Mouse (Mus musculus) 3T3-L1 (cell line): ENCODE measurements around the gene Vav2.

Experiments
- DNase-seq: peaks from one replicate; pipeline ENCODE4 v3.0.0-alpha.2; 2015; ENCODE audit warnings: low read depth, low spot score

The Vav2 gene

GRCm38 (mm10) chr2:27321431-27321875 is 105.4 kb downstream of the Vav2 start:
- DNase-seq, result no peak

DNA sequence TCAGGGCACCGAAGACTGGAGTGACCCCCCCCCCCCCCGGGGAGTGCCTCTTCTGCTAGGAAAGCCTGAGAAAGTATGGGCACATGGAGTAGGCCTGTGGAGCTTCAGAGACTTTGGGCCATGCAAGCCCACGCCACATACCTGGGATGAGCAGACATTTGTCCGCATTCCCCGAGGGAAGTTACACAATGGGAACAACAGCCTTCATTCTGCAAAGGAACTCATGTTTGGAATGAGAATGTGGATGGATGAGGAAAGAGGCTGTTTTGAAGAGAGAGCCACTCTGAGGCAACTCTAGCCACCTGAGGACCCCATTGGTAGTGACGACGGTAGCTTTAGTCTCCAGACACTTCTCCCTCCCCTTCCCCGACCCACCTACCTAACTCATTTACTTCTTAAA is 106.0 kb downstream of the Vav2 start:
- no peak for DNase-seq

- DNase-seq, result peak; percentile 17
Observed at GRCm38 (mm10) chr2:27318606-27319005, 108.2 kb downstream of the Vav2 start.

- DNase-seq, result peak; percentile 58
Observed at GRCm38 (mm10) chr2:27318197-27318596, 108.6 kb downstream of the Vav2 start.

DNA sequence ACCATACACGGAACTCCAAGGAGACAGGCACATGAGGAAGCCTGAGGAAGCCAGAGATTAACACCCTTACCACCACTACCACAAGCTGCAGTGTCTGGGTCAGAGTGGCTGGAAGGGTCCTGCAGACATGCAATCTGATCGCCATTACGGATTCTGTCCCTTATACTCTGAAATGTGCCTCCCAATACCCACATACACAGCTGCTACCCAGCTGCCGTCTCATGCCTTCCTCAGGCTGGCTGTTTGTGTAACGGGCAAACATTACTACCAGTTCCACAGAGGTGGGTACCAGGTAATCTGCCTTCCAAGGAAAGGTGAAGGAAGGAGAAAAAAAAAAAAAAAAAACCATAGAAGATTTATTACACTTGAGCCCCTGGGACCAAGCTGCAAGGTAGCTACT is 110.7 kb downstream of the Vav2 start:
- DNase-seq, result no peak

- DNase-seq, result no peak
Observed at GRCm38 (mm10) chr2:27314269-27314668, 112.6 kb downstream of the Vav2 start.

DNA sequence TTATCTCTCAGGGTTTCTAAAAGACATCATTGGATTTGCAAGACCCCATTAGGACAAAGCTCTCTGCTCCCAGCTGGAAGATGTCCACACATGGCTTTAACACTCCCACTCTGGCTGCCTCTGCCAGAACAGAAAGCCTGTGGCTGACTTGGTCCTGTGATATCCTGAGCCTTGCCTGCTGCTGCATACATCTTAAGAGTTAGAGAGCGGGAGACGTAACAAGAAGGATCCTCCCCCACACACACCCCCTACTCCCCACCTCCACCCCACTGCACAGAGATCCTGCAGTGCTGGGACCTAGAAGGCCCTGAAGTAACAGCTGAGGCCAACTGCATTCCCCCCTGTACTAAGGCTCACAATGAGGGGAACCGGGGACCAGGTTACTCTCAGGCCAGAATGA is 114.3 kb downstream of the Vav2 start:
- DNase-seq, result no peak

GRCm38 (mm10) chr2:27311606-27312005 is 115.2 kb downstream of the Vav2 start:
- DNase-seq, result no peak

- DNase-seq, result no peak
Observed at GRCm38 (mm10) chr2:27310908-27311307, 115.9 kb downstream of the Vav2 start.

DNA sequence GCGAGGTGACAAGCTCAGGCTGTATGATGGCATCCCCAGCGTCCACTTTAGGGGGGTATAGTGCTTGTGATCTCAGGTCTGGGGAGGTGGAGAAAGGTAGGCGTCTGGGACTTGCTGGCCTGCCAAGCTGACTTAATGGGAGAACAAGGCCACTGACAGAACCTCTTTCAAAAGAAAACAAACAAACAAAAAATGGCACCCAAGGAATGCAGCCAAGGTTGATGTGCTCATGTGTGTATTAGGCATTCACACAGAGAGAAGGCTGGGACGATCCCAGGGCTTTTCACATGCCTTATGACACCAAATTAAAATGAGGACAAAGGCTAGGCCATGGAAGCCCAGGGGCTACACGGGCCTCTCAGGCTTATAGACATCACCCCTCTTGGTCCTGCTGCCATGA is 116.6 kb downstream of the Vav2 start:
- DNase-seq, result no peak

GRCm38 (mm10) chr2:27306628-27307027 is 120.2 kb downstream of the Vav2 start:
- no peak for DNase-seq

DNA sequence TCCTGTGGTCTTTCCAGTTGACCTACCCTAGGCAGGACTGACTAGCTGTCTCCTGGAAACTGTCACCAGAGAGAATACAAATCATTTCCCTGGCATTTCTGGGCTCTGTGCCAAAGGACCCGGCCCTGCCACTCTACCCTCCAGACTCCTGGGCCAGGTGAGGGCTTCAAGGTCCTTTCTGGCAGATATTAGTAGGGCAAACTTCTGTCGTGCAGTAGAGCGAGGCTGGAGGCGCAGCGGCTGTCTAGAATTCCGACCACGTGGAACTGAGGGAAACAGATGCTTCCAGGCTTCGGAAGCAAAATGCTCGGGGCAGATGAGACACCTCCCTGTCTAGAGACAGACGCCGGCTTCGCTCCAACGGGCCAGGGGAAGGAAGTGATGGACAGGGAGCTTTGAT is 122.1 kb downstream of the Vav2 start:
- DNase-seq, result peak; percentile 14

- no peak for DNase-seq
Observed at GRCm38 (mm10) chr2:27304074-27304473, 122.8 kb downstream of the Vav2 start.

GRCm38 (mm10) chr2:27301444-27302111 is 125.3 kb downstream of the Vav2 start:
- DNase-seq, result no peak

DNA sequence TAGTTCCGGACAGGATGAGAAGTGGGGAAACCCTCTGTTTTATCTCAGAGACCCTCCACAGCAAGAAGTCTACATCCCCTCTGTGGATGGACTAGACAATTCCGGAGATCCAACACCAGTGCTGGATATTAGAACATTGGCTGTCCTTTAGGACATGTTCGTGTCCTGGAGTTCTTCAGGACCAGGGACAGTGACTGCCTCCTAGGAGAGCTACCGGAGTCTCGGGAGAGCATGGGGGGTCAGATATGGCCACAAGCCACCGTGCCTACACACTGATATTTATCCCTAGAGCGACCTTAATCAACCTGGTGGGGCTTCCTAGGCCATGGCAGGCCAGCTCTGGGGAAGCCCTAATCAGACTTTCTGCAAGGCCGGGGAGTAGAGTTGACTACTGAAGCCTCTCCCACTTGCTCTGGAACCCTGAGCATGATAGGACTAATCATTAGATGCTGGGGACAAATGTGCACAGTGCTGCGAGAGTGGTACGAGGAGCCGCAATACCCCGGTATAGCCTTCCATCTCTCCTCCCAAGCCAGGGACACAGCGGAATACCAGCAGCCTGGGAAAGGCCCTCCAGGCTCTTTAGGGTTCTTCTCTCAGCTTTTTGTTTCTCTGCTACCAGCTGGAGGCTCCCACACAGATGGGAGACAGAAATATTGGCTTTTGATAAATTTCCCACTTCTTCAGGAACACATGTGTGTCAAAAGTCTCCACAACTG is 125.9 kb downstream of the Vav2 start:
- DNase-seq, result no peak

DNA sequence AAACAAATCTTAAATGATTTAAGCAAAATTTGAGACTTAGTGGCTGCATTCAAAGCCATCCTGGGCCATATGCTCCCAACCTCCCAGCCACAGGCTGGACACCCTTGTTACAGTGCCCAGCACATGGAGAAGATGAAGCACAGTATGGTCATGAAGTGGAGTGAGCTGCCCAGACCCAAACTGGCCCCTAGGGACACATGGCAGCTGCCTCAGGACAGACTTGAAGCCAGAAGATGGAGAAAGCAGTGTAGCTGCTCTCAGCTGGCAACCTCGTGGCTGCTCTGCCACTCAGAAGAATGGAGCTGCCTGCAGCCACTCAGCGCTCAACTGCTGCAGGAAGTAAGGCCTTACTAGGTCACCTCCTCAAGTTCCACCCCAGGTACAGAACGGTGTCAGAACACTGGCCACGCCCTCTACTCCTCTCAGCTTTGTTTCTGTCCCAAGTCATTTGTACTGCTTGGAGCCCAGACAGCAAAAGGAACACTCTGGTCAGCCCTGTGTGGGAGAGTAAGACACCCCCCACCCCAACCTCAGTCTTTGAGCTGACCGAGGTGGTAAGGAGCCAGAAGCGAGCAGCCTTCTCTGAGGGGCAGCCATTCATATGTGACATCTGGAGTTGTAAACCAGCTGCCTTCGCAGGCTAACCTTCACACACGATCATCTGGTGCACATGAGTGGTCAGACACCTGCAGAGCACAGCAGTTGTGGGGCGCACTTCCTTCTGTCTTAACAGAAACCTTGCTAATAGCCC is 130.0 kb downstream of the Vav2 start:
- no peak for DNase-seq

DNA sequence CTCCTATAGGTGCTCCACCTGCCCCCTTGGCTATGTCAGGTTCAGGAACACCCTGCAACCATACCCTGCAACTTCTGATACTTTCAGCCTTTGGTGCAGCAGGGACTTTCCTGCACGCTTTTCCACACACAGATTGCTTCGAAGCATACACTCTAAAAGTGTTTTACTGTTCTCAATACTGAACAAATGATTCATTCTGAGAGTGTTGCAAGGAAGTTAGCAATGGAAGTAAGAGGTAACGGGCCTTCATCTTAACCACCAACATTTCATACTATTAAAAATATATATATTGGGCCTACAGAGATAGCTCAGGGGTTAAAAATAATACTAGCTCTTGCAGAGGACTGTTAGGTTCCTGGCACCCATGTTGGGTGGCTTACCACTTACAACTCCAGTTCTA is 132.1 kb downstream of the Vav2 start:
- no peak for DNase-seq

- DNase-seq, result peak; percentile 93
Observed at GRCm38 (mm10) chr2:27289019-27289418, 137.8 kb downstream of the Vav2 start.

DNA sequence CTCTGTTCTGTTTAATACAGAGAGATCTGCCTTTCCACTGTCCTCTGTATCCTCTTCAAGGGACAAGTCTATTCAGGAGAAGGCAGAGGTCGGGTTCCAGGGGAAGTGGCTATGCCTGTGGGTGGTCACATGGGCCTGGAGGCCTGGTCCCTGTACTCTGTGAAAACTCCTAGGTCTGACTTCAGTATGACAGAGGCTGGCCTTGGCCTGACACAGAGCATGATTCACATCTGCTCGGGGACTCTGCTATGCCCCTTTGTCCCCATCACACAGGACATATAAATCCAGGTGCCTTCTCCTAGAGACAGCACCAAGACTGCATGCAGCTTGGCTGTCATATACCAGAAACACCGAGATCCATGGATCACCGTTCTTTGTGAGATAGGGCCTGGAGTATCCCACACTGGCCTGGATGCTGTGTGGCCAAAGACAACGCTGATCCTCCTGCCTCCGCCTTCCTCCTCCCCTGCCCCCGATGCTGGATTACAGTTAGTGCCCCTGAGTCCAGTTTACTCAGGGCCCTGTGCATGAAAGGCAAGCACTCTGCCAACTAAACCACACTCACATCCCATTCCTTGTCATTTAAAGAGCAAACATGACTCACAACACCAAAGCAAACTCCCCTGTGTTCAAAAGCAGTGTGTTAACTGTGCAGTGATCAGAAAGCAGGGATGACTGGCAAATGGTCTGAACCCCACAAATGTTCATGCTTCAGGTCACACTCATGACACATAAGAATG is 139.7 kb downstream of the Vav2 start:
- peak; percentile 65 for DNase-seq

DNA sequence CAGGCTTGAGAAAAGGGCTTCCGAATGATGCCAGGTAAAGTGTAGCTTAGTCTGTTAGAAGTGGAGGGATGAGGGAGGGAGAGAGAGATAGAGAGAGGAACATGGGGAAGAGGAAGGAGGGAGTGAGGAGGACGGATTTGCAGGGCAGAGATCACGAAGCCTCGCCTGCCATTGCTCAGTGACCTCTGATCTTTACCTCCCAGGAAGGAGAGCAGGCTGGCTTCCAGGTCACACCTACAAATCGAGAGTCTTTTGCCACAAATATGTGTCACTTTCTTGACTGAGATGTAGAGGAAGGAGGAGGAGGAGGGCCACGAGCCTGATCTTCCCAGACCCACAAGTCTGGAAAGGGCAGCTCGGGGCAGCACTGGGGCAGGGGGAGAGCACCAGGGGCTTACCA is 142.4 kb downstream of the Vav2 start:
- DNase-seq, result no peak

DNA sequence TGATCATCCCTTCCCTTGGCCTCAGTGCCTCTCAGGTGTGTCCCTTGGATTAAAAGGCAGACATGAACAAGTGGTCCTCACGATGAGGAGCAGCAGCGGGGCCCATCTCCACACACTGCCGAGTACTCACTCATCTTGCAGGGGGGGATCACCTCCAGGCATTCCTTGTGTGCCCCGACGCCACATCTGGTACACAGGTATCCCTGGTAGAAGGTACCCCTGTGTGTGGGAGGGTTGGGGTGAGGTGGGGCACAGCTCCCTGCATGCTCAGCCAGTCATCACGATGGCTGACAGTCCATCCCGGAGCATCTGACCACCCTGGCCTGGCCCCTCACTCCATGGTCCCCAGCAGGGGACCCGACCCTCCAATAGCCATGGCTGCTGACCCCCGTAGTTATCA is 145.1 kb downstream of the Vav2 start:
- DNase-seq, result no peak
